Mouse (Mus musculus) kidney, postnatal 14 days (tissue): ENCODE results near the gene Syne3.

Experiments
- DNase-seq: peaks from one replicate; pipeline ENCODE4 v3.0.0; 2022; ENCODE audit warnings: mixed read lengths

The Syne3 gene

DNA sequence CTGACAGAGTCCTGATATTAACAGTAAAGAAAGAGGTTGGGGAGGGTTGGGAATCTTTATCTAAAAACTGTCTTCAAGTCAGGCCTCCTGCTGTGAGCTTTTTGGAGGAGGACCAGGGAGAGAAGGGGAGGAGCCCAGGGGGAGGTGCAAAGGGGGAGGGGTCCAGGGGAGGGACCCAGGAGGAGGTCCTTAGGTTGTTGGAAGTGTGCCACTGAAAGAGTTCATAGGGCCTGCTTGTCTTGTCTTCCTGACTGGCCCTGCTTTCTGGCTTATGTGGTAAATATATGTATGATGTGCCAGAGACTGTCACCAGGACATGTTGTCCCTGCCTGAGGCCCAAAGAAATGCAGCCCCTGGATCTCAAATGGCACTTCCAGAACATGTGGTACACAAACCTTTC lies 49.2 kb downstream of the Syne3 start:
- DNase-seq, result no peak

DNA sequence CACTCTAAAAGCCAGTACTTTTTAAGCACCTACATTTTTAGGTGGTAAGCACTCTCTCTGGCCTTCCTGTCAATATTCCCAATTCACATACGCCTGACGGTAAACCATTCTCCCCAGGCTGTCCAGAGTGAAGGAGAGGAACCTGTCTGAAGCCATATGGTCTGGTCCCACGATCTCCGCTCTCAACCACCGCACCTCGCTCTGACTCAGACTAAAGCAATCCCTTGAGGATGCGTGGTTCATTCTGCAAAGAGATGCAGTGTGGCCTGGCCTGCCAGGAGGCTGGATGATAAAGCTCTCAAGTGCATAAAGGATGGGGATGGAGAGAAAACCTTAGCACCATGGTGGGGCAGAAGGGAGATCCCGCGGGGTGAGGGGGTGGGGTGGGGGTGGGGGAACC lies 49.6 kb downstream of the Syne3 start:
- no peak for DNase-seq

DNA sequence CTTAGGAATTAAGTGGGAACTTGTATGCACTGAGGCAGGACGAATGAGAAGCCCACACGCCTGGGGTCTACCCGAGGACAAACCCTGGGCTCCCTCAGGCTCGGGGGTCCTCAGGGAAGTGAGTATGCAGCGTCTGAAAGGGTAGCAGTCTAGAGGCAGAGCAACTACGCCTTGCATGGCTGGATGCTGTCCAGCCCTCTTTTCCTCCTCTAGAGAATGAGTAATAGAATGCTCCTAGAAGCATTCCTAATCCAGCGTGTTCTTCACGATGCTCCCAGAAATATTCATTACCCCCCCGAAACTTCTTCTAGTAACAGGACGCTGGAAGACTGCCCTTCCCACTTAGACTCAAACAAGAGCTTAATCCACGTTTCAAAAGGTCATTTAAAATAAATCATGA lies 51.3 kb downstream of the Syne3 start:
- no peak for DNase-seq

GRCm38 (mm10) chr12:104957165-104957564 lies 52.4 kb downstream of the Syne3 start:
- DNase-seq, result no peak

DNA sequence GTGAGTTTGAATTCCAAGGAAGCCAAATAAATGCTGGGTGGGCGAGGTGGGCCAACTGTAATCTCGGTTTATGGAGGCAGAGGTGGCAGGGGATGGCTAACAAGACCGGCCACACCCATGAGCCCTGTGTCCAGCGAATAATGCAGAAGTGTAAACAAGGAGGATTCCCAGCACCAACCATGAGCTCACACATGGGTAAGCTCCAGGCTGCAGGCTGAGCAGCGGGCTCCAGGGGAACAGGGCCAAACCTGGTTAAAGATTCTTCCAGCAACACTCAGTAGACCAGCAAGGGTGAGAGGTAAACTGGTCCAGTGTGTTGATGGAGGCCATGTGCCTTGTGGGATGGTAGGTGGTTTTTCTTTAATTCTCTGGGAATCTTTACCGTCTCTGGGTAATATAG lies 53.2 kb downstream of the Syne3 start:
- no peak for DNase-seq

- DNase-seq, result peak; percentile 87
Measured at GRCm38 (mm10) chr12:104955003-104955800, 54.4 kb downstream of the Syne3 start.

DNA sequence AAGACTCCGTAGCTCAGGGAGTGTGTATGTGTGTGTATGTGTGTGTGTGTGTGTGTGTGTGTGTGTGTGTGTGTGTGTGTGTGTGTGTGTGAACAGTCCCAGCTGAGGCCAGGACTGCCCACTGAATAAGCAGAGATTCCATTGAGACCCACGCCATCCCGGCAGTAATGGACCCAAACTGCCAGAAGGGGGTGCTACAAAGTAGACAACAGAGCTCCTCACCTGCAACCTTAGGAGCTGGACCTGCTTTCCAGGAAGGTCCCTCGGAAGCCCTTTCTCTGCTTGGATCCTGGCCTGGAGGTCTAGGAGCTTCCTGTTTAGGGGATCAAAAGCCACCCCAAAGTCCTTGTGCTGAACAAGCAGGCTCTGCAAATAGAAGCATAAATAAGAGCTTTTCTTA lies 55.7 kb downstream of the Syne3 start:
- peak; percentile 72 for DNase-seq

- peak; percentile 80 for DNase-seq
Measured at GRCm38 (mm10) chr12:104952458-104952857, 57.2 kb downstream of the Syne3 start.

DNA sequence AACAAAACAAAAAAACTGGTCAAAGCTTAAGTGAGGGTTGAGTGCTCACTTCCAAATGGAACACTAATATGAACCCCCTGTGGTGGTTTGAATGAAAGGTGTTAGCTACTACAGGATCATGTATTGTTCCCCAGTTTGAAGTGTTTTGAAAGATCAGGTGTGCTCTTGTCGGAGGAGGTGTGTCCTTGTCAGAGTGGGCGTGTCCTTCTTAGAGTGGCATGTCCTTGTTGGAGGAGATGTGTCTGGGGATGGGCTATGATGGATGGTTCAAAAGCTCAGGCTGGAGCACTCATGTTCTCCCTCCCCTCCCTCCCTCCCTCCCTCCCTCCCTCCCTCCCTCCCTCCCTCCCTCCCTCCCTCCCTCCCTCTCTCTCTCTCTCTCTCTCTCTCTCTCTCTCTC lies 61.7 kb downstream of the Syne3 start:
- DNase-seq, result no peak

DNA sequence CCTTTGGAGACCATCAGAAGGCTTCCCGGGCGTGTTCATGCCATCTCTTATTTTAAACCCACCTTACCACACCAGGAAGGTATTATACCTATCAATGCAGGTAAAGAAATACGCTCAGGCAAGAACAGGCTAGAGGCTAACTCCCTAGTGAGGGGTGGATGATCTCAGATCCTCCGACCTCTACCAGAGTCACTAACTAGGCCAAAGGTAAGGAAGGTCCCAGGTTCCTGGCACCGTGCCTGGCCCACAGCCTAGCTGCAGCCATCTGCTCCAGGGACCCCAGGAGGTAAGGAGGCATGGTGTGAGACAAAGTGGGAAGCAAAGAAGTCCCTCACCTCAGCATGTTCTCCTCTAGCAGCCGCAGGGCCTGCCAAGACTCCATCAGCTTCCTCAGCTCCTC lies 63.4 kb downstream of the Syne3 start:
- DNase-seq, result no peak

GRCm38 (mm10) chr12:104940466-104940865 lies 69.1 kb downstream of the Syne3 start:
- DNase-seq, result no peak

DNA sequence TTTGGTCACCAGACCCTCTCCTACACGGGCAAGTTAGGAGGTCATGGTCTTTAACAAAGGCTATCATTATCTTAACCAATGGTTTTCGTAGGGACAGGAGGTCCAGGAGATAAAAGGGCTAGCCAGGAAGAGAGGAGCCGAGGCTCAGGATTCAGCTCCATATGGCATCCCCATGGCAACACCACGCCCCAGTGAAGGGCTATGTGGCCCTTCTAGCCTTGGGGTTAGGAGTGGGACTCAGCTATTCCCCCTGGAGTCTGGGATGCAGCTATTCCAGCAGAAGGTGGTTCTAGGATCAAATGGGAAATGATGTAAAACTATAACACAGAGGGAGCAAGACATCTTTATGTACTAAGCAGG lies 69.6 kb downstream of the Syne3 start:
- DNase-seq, result no peak

GRCm38 (mm10) chr12:104939372-104940026 lies 70.1 kb downstream of the Syne3 start:
- DNase-seq, result peak; percentile 83

- DNase-seq, result no peak
Measured at GRCm38 (mm10) chr12:104938935-104939334, 70.7 kb downstream of the Syne3 start.

- no peak for DNase-seq
Measured at GRCm38 (mm10) chr12:104936223-104936622, 73.4 kb downstream of the Syne3 start.

- DNase-seq, result no peak
Measured at GRCm38 (mm10) chr12:104935144-104935543, 74.5 kb downstream of the Syne3 start.

DNA sequence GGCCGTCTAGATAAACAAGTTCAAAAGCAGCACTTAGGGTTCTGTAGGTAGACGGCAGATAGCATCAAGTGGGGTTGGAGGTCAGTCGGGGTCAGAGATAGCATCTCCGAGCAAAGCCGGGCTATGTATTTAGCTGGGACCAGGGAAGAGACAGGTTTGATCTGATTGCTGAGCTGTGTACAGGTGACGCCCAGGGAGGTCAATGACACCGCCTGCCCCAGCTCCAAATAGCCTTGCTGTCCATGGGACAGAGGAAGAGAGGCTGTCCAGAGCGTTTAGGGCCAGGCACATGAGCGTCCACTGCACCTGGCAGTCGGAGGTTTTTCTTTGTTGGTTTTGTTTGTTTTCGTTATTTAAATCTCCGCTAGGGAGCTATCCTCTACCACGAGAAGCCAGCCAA lies 75.8 kb downstream of the Syne3 start:
- no peak for DNase-seq

DNA sequence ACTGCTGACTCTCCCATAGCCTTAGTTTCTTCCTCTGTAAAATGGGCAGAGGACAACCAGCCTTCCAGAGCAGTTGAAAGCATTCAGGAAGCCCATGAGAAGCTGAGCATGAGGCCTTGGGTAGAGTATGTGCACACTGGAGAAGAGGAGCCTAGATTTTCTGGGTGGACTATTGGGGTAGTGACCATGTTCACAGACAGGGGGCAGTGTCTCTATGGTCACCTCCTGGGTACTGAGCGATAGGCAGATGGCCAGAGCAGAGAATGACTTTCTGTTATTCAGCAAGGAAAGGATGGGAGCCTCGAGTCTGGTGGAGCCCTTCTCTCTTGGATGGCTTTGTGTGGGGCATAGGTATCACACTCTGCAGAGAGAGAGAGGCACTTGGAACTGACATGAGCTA lies 76.4 kb downstream of the Syne3 start:
- no peak for DNase-seq

- DNase-seq, result no peak
Measured at GRCm38 (mm10) chr12:104925765-104926164, 83.8 kb downstream of the Syne3 start.

DNA sequence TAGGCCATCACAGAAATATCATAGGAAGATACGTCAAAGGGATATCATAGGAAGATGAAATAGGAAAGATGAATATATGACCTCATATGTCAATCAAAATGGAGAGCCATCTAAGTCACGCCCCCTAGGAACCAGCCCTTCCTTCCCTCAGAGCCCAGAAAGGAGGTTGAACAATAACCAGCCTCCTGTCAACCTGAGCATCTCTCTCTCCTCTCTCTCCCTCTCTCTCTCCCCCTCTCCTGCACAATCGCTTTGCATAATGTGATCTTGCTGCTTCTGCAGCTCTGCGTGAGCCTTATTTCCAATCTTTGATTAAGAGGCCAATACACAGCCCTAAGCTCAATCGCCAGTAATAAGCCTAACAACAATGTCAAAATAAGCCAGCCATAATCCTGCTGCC lies 84.6 kb downstream of the Syne3 start:
- no peak for DNase-seq

DNA sequence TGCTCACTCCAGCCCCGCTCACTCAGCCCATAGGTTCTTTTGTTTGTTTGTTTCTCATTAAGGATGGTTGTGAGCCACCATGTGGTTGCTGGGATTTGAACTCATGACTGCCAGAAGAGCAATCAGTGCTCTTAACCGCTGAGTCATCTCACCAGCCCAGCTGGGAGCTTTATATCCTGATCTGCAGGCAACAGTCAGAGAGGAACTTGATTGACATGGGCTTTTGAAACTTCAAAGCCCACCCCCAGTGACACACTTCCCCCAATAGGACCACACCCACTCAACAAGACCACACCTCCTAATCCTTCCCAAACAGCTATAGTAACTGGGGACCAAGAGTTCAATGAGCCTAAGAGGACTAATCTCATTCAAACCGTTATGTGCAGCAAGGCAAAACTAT lies 85.1 kb downstream of the Syne3 start:
- no peak for DNase-seq

DNA sequence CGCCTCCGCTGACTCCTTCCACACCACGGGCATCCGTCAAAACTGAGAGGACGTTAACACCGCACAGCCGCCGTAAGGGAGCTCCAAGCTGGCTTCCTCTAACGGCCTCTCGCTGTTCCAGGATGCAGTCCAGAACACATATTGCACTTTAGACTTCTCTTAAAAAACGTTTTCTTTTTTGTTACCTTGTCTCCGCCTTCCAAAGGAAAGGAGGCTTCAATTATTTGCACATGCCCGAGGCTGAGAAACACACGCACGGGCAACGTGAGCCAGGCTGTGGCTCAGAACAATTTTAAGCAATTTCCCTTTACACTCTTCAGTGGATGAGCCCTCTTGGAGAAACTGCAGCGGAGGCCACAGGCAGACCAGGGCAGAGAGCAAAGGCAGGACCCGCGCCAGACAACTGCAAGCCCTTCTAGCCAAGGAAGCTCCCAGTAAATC lies 85.6 kb downstream of the Syne3 start:
- DNase-seq, result no peak

DNA sequence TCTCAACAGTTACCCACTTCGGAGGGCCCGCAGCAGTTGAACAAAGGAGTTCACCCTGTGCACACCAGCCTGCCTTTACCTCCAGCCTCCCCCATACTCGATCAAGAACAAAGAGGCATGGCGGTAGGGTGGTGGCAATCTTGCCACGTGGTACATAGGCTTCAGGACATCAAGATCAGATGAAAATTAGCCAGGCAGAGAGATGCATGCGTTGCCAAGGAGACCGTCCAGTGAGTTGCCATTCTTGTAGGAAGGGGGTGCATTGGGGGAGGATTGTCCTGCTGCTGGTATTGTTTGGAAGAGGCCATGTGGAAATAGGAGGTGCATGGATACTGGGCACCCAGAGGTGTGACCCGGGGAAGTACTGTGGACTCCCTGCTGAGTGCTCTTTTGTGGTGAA lies 87.0 kb downstream of the Syne3 start:
- no peak for DNase-seq

DNA sequence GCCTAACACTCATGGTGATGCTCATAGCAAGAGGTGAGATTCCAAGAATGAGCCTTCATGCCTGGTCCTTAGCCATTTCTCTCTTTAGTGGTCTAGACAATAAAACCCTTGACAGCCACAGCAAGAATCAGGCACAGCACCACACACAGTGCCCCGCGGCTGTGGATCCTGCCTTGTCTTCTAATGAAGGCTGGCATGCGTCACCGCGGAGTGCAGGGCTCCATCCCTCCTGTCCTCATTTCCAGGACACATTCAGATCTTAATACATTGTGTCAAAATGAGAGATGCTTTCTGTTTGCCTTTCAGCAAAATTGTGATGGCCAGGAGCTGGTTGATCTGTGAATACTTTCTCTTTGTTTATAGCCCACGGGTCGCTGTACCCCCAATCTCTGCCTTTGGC lies 88.5 kb downstream of the Syne3 start:
- DNase-seq, result no peak

DNA sequence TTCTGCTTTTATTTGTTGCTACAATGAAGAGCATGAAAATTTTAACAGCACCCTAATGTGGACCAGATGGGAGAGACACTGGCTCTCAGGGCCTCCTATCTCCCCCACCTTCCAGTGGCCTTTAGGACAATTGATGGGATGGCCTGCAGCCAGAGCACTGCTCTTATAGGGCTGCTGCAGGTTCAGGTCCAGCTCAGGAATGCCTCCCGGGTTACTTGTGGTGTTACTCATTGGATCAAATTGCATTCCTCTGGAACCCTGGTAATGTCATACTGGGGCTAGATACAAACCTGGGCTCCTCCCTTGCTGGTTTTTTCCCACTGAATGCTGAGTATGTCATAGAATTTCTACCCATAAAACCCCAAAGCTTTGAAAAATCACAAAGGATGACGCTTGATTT lies 90.4 kb downstream of the Syne3 start:
- DNase-seq, result no peak
